Mouse (Mus musculus): ENCODE results near the gene Cstf3.

Gene Cstf3

DNA sequence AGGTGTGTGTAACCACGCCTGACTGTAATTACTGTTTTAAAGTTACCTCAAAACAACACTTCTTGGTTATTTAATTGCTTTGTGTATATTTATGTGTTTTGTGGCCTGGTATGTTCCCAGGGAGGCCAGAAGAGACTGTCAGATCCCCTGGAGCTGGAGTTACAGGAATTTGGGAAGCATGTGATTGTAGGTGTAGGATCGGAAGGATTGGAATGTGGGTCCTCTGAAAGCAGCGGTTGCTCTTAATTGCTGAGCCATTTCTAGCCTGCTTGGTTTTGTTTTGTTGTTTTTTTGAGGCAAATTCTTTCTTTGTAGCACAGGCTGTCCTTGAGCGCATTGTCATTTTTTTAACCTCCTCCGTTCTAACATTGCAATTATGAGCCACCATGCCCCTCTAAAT, 14.4 kb downstream of the Cstf3 start:
- DNase-seq (ENCODE audit: low spot score in 2 of 2), result no peak

DNA sequence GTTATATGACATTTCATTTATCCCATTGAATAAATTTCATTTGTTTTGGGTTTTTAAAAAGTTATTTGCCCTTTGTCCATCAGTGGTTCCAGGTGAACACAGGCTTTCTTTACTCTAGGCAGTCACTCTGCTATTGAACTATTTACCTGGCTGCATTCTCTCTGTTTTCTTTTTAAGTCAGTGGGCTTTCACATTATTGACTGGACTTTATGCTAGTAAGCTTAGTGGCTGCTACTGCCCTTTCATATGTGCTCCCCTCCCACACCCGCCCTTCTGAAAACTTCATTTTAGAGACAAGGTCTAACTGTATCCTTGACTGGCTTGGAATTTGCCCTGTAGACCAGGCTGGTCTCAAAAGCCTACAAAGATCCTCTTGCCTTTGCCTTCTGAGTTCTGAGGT, 15.2 kb downstream of the Cstf3 start:
- DNase-seq (ENCODE audit: low spot score in 2 of 2), result no peak

DNA sequence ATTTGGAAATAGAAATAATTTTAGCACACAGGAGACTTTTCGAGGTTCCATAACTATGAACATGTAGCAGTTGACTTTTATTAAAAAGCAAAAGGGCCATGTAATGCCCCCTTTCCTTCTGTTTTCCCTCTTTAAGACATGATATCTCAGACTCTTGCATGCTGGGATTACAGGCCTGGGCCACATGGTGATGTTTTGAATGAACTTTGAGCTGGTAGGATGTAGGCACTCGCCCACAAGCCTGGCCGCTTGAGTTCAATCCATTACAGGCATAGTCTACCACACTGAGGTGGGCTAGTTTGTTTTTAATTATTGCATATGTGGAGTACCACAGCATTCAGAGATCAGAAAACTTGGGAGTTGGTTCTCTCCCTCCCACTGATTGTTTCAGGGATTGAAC, 24.5 kb downstream of the Cstf3 start:
- no peak for DNase-seq (ENCODE audit: low spot score in 2 of 2)

DNA sequence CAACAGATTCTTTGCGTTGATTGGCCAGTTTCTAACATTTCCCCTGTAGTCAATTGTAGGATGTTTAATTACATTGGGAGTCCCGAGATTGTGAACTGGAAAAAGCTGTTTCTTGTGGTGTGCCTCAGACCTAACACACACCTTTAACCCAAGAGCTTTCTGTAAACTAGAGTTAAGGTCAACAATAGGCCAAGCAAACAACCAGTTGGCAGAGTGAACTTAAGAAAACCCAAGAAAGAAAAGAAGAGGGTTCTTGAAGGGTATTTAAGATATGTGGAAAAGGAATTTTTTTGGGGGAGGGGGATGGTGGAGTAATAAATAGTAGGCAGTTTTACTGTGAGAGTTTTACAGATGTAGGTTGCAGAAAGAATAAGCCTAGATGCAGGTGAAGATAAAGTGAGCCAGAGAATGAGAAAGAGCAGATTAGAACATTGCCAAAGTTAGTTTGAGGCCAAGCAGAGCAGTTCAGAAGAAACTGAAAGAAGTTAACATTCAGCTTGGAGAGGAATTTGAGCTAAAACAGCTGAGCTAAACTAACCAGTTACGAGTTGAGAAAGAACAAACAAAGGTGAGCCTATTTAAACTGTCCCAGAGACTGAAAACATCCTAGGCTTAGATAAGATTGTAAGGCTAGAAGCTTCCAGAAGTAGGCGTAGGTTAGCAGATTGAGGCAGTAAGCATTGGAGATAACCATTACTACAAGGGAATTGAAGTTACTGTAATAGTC, 25.8 kb downstream of the Cstf3 start:
- DNase-seq (ENCODE audit: low spot score in 2 of 2), result no peak

DNA sequence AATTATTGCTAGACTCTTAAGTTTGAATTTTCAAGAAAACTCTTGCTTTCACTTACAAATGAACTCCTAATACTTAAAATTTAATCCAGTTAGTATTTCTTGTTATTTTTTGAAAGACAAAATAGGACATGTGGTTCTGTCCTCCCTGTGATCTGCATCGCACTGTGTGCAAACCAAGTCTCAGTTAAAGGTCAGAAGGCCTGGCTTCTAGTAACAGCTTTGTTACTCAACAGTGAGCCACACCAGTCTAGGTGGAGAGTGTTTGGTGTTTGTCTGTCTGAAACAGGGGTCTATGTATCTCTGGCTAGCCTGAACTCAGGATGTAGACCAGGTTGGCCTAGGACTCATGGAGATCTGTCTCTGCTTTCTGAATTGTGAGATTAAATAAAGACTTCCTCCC, 68.3 kb downstream of the Cstf3 start:
- no peak for DNase-seq (ENCODE audit: low spot score in 2 of 2)

DNA sequence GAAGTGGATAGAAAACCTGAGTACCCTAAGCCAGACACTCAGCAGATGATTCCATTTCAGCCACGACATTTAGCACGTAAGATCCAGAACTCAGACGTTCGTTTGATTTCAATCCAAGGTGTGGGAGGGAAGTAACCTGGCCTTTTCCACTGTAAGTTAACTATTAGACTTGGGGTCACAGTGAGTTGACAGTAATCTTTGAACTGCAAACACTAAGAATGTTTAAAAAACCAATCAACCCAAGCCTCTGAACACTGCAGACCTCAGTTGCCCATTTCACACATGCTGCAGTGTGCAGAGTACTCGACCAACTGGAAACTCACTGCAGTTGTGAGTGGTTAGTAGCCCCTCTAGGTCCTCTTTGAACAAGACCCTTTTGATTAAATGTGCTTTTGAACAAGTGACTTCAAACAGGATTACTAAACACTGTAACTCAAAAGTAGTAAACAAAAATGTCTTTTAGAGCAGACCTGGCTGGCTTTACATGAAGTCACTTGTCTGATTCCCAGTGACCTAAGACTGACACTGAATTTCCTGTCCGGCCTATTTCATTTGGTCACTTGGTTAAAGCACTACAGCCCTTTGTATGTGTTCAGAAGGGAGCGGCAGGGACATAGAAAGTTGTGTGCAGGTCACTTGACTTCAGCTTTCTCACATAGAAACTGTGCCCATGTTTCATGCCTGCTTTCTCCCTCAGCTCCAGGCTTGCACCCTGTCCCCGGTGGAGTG, 73.2 kb downstream of the Cstf3 start:
- DNase-seq (ENCODE audit: low spot score in 2 of 2), result no peak

DNA sequence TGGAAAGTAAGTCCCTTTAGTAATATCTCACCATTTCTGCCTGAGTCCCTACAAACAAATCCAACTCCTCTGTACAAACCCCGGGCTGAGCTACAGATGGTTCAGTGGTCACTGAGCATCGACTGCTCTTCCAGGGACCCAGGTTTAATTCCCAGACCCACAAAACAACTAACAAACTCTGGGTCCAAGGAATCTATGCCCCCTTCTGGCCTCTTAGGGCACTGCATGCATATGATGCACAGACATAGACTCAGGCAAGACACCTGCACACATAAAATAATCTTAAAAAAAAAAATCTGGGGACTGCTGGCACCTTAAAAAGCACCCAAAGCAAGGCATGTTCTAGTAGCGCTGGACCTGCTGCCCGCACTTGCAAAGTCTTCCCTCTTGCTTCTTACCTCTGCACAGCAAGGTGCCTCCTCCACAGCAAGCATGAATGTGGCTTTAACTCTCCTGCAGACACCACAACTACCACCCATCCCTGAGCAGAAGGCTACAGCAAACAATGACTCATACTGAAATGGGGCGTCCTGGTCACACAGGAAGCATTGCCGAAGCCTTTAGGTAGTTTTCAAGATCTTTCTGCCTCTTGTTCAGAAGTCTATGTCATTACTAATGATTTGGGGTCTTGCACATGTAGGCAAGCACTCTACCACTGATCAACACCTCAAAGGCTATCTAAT, 78.9 kb downstream of the Cstf3 start:
- no peak for DNase-seq (ENCODE audit: low spot score in 2 of 2)

DNA sequence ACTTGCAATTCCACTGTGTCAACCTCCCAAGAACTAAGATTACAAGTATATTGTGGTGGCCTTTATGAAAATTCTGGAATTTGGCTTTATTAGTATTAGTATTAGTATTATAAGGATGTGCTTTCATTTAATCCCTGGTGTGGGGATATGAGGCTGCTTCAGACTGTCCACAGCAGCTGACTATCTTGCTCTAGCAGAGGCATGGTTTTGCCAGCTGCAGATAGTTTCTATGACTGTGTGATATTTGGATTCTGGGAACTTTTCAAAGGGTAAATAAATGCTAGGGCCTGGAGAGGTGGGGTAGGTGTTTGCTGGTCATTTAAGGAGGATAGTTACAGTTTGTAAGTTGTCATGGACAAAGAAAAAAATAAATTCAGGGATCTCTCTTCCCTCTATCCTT, 81.4 kb downstream of the Cstf3 start:
- DNase-seq (ENCODE audit: low spot score in 2 of 2), result no peak

DNA sequence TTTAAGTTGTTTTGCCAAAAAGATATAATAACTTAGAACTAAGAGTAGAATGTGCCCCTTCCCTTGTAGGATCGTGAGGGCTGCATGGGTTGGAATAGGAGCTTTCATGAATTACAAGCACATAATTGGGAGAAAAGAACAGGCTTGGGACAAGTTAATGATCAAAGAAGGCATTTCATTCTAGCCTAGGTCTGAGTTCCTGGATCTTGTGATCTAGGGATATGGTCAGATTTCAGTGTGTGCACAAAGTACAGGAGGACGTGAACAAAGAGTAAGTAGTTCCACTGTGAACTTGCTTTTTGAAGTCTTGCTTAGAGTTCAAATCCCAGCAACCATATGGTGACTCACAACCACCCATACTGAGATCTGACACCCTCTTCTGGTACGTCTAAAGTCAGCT, 87.0 kb downstream of the Cstf3 start:
- no peak for DNase-seq (ENCODE audit: low spot score in 2 of 2)

DNA sequence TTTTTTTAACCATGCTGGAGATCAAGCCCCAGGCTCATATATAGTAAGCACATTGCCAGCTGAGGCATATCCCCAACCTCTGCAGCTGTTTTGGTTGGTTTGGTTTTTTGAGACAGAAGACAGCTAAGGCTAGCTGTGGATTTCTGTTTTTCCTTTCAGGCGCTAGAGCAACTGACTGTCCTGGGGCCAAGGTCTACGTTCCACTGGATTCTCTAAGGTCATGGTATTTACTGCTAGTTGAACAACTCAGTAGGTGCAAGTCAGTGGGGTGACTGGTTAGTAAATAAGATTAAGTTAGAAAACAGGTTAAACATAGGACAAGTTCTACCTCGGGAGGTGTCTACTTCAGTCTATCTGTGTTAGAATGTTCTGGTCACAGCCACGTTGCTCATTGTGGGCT, 94.4 kb downstream of the Cstf3 start:
- DNase-seq (ENCODE audit: low spot score in 2 of 2), result no peak

DNA sequence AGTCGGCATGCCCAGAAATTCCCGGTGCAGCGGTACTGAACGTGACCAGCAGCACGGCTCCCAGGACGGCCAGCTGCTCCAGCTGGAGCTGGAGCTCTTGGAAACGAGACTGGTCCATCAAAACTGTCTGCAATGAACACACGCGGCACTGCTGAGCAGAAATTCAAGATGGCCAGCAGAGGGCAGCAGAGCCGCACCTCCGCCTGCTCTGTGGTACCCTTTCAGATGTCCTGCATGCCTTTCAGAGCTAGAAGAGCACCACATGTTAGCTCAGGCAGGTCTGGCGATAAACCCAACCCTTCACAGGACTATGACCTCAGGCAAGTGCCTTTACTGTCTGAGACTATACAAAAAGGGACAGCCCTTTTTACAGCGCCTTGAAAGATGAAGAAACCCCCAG, 95.1 kb downstream of the Cstf3 start:
- DNase-seq (ENCODE audit: low spot score in 2 of 2), result peak; percentile 30 to 62

DNA sequence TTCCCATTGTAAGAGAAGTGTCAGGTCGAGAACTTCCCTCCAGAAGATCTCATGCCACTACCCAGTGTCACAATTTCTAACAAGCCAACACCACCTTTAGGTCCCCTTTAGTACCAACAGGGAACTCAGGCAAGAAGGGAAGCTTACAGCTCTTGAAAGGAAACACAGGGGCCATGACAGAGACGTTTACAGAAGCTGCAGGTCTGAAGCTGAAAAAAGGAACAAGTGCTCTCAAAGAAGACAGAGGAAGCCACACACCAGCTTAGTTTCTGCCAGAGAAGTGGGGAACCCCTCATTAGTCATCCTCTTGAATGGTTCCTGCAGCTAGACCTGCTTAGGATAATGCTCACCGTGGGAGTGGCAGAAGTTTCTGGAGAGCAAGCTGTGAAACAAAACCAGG, 96.9 kb downstream of the Cstf3 start:
- no peak for DNase-seq (ENCODE audit: low spot score in 2 of 2)

DNA sequence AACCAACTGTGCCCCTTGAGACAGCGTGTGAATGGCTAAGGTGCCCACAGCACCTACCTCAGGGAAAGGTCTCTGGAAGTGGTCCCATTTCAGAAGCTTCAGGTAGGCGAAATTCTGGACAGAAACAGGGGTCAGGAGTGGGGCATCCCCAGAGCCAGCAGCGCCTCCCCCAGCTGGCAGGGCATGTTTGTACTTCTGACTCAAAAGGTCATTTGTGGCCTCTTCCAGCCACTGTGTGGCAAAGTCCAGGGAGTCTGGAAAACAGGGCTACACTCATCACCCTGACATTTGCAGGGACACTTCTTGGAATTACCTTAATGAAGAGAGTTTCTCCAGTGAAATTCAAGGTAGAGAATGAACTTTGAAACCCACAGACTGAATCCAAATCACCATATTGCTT, 98.0 kb downstream of the Cstf3 start:
- no peak for DNase-seq (ENCODE audit: low spot score in 2 of 2)

DNA sequence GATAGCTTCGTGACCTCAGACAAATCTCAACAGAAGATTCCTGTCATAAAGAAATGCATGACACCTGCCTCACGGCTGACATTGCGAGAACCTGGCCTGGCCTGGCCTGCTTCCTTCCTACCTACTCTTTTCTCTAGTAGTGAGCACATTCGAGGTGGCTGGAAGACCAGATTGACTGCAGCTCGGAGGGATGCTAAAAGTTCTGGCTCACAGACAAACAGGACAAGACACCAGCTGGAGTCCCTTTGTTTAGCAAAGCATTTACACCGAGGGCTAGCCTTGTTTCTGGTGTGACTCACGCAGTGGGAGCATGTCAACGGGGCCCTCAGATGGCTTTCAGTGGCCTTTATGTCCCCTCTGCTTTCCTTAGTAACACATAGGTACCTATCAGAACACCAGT, 98.4 kb downstream of the Cstf3 start:
- no peak for DNase-seq (ENCODE audit: low spot score in 2 of 2)

DNA sequence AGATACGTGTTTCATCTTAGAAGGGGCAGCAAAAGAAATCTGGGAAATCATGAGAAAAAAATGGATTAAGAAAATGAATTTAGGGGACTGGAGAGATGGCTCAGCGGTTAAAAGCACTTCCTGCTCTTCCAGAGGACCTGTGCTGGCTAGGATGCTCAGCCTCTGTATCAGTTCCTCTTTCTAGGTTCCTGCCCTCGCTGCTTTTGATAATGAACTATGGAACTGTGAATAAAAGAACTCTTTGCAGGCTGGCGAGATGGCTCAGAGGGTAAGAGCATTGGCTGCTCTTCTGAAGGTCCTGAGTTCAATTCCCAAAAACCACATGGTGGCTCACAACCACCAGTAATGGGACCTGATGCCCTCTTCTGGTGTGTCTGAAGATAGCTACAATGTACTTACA, 100.4 kb downstream of the Cstf3 start:
- DNase-seq (ENCODE audit: low spot score in 2 of 2), result no peak

DNA sequence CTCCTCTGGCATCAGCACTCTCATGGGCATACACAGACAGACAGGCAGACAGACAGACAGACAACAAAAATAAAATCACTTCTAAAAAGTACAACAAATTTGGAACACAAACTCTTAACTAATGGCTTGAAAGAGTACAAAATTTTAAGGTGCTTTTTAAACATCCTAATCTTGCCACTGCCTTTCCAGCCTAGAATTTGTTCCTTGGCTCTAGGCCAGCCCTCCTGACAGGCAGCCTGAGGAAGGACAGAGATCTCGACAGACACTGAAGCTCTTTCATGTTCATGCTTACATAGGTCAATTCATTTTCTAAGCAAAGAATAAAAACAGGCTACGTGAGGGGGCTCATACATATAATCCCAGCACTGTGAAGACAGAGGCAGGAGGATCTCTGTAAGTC, 102.2 kb downstream of the Cstf3 start:
- DNase-seq (ENCODE audit: low spot score in 2 of 2), result no peak

DNA sequence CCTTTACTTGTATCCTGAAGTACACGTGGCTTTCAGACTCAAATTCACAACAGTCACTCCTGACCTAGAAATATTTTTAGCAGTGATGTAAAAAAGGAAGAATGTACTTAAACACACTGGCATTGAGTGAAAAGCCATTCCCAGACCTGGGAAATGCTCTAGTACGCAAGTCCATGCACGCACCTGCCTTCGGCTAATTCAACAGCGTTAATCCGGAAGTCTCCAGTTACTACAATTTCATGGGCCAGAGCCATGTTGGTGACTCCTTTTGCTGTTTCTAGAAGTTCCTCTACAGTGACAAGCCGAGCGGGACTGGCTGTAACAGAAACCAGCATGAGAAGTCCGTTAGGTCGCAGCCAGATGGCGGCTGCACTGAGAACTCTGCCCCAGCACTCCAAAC, 109.3 kb downstream of the Cstf3 start:
- no peak for DNase-seq (ENCODE audit: low spot score in 2 of 2)

DNA sequence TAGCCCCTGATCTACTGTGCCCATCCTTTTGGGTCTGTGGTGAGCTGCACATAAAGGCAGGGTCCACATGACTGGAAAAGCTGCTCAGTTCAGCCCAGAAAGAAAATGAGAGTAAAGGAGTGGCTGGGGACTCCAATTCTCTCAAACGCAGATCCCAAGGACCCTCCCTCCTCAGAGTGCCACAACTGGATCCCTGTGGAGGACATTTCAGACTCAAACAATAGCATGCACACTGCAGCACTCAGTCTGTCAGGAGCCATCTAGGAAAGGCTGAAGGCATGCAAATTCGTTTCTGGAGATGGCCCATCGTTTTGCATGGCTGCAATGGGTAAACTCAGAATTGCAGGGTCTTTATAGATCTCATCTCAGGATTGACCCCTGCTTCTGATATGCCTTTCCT, 112.8 kb downstream of the Cstf3 start:
- DNase-seq (ENCODE audit: low spot score in 2 of 2), result no peak

DNA sequence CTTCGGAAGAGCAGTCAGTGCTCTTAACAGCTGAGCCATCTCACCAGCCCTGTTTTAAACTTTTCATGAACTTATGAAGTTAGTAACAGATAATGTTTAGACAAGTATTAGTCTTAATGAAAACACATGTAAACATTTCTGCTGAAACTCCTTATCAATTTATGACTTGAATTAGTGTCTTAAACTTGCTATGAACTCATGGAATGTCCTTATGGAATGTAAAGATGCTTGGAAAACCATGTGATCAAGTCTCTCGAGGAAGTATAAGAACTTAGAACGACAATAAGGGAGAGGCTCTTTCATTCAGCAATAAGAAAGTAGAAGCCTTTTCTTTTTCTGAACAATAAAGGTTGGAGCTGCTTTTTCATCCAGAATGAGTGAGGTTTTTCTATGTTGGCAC, 114.0 kb downstream of the Cstf3 start:
- no peak for DNase-seq (ENCODE audit: low spot score in 2 of 2)

DNA sequence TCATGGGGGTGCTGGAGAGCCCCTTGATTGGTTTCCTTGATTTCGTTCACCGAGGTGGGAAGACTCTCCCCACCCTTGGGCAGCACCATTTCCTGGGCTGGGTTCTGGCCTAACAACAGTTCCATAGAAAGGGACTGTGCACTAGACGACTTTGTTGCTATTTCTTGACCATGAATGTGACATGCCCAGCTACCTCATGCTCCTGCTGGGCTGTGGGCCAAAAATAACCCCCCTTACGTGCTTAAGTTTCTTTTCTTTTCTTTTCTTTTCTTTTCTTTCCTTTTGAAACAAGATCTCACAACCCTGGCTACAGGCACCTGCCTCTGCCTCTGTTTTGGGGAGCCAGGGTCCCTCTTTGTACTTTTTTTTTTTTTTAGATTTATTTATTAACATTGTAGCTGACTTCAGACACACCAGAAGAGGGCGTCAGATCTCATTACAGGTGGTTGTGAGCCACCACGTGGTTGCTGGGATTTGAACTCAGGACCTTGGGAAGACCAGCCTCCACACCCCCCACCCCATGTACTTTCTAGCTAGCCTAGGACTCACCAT, 119.5 kb downstream of the Cstf3 start:
- no peak for DNase-seq (ENCODE audit: low spot score in 2 of 2)

DNA sequence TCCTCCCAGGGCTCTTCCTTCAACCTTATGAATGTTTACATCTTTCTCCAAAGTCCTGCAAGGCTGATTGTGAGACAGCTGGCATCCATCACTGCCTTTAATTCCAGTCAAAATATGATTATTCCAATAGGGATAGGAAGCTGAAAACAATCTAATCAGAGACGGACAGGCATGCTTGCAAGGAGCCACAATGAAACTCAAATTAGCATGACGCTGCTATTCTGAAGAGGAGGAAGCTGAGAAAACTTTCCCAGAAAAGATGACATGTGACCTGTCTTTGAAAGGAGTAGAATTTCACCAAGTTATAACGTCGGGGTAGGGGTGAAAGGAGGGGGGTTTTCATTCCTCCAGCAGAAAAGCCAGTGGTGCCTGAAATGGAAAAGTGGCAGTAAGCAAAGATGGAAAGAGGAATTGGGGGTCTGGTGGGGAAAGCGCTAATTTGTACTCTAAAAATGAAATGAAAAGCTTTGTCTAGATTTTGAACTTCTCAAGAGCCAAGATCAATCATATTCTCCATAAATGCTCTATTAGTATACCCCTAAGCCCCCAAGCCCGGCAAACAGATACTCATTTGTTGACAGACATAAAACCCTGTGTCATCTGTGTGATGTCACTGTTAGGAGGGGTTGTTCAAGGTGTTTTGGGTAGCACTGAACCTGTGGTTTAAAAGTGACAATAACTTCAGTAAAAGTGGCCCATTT, 120.5 kb downstream of the Cstf3 start:
- no peak for DNase-seq (ENCODE audit: low spot score in 2 of 2)

Measured in spleen, postnatal 14 days (tissue).